Mouse (Mus musculus): ENCODE results near the gene Cebpg.

DNA sequence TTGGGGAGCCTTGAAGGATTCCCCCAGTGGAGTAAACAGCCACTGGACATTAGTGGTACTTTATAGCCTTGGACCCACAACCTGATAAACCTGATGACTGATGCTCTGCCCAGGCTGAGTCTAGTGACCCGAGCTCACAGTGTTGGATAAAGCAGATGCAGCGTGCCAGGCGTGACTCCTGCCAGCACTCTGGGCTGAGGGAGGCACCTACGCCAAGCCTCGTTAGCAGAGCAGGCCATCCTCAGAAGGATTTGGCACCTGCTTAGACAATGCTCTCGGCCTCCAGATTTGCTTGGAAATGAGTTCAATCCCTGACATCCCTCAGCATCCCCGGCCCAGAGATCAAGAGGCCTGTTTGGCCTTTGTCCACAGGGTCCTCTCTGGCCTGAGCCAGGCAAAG, 49.7 kb downstream of the Cebpg start:
- TF ChIP-seq GATA2 (IDR thresholded peaks at IDR 0.05; ENCODE audit: borderline replicate concordance, low read depth, low read length) (no peak), CTCF (IDR thresholded peaks at IDR 0.05; ENCODE audit: low read depth, low read length) (no peak), GATA1 (IDR thresholded peaks at IDR 0.05; ENCODE audit: borderline replicate concordance, low read length) (no peak), POLR2AphosphoS5 (IDR thresholded peaks at IDR 0.05; ENCODE audit: insufficient replicate concordance, low read depth, low read length) (no peak), TAL1 (conservative IDR thresholded peaks at IDR 0.05; ENCODE audit: low read depth, low read length) (no peak)

All from G1E (cell line).